Mouse (Mus musculus) liver, postnatal 0 days (tissue): ENCODE results near the gene Nras. TPM values are rescaled to one million over a fixed set of nuclear protein-coding genes. Genes with fewer than 3 reads are reported as not detected.

ENCODE experiments used
- ATAC-seq: fragments of 200-750 bp; cut with Nextera tagmentation; 2 replicates; pipeline ENCODE4 v1.8.0; 2017; ENCODE audit warnings: mild to moderate bottlenecking, moderate library complexity
- DNase-seq: peaks from one replicate; pipeline ENCODE4 v3.0.0-alpha.2; 2016
- H3K27ac ChIP-seq: fragments of 300-500 bp; sonication (generic); 2 replicates; pipeline ENCODE4 v1.5.1; 2014; ENCODE audit warnings: antibody characterized with exemption, moderate library complexity, mild to moderate bottlenecking, low read depth
- H3K27me3 ChIP-seq: fragments of 300-500 bp; sonication (generic); 2 replicates; pipeline ENCODE4 v1.6.1; 2014; ENCODE audit warnings: low read length, control low read depth, mixed read lengths; ENCODE audit not compliant: insufficient read depth
- H3K36me3 ChIP-seq: fragments of 300-500 bp; sonication (generic); replicated peaks from 2 replicates; pipeline ENCODE4 v1.6.1; 2014; ENCODE audit warnings: mild to moderate bottlenecking, control low read depth, low read length, moderate library complexity, mixed read lengths; ENCODE audit not compliant: insufficient read depth
- H3K4me1 ChIP-seq: fragments of 300-500 bp; sonication (generic); 2 replicates; pipeline ENCODE4 v1.6.1; 2014; ENCODE audit warnings: antibody characterized with exemption, mild to moderate bottlenecking, control low read depth; ENCODE audit not compliant: insufficient read depth
- H3K4me2 ChIP-seq: fragments of 300-500 bp; sonication (generic); 2 replicates; pipeline ENCODE4 v1.6.1; 2014; ENCODE audit warnings: low read depth, mild to moderate bottlenecking, low read length, moderate library complexity, mixed read lengths
- H3K4me3 ChIP-seq: fragments of 300-500 bp; sonication (generic); 2 replicates; pipeline ENCODE4 v1.5.1; 2014; ENCODE audit warnings: low read depth, low read length
- H3K9ac ChIP-seq: fragments of 300-500 bp; sonication (generic); replicated peaks from 2 replicates; pipeline ENCODE4 v1.6.1; 2014; ENCODE audit warnings: mild to moderate bottlenecking, moderate library complexity
- H3K9me3 ChIP-seq: fragments of 300-500 bp; sonication (generic); 2 replicates; pipeline ENCODE4 v1.6.1; 2016; ENCODE audit warnings: mild to moderate bottlenecking, control low read depth, low read length, mixed read lengths
- CTCF ChIP-seq: sonication (generic); IDR thresholded peaks from 2 replicates; pipeline ENCODE4 v1.5.1; 2016; ENCODE audit warnings: antibody characterized with exemption, low read depth
- EP300 ChIP-seq: IDR thresholded peaks from 2 replicates; pipeline ENCODE4 v1.6.1; 2016; ENCODE audit warnings: antibody characterized with exemption, low read depth, mild to moderate bottlenecking
- WGBS: fragments of 180-500 bp; shearing (Covaris S2); extraction: QIAGEN DNeasy Blood & Tissue Kit; methylation state at CpG from one replicate; pipeline ENCODE4 v1.1.7; 2014; ENCODE audit not compliant: insufficient replicate concordance; 5-methylcytosine and 5-hydroxymethylcytosine counted together
- polyA plus RNA-seq: library from polyadenylated mRNA; unstranded; fragments of >200 nt; fragmentation: Nextera tagmentation; extraction: Ambion mirVana; gene quantifications from 2 replicates; pipeline ENCODE4 v1.2.1, GENCODE M21; 2015

The Nras gene
- polyA plus RNA-seq, 1 experiment from 2014 or later, result 19.4 TPM

DNA sequence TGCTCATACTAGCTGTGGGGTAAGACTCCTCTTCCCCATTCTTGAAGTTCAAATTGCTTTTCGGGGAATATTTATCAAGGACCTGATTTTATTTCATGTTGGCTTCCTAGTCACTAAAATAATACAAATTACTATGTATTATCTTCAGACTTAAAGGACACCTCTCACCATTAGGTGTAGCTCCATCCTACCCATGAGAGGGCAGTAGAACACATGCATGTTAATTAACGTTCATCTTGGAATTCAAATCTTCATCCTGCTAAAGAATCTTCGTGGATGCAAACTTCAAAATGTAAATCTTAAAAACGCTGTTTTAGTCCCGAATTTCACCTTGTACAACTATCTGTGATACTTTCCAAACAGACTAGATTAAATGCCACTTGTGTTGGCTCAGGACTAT lies 43.1 kb downstream of the Nras start:
- DNase-seq, result no peak

DNA sequence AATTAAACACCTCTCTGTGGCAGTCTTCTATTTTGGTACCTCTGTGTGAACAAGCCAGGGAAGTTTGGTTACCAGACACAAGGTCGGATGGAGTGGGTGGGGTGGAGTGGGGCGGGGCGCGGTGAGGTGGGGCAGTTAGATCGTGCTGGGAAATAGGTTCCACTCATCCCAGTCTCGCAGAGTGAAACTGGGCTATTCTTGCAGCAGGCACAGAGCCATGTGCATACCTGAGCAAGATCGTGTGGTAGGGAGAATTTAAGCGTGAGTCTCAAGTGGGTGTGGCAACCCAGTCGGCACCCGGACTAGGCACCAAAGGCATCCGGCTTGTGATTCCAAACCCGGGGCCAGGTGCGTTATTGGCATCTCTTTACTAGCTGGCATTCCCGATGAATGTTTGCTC lies 43.8 kb downstream of the Nras start:
- Histone ChIP-seq H3K27ac (no peak overlapping the region), H3K27me3 (no peaks in the 10 kb centered on the region), H3K36me3 (no peaks in the 10 kb centered on the region), H3K4me3 (peak overlapping the region; percentile 80), H3K9ac (peak overlapping the region; percentile 81), H3K4me2 (peak overlapping the region; percentile 94), H3K4me1 (peaks cover 7% of the 10 kb centered on the region), H3K9me3 (no peaks in the 10 kb centered on the region)
- TF ChIP-seq CTCF, result no peak
- TF ChIP-seq EP300, result no peak
- DNase-seq (peak; percentile 55), ATAC-seq (peak; percentile 28)
- 0% methylated on average over 14 of the region's 14 CpGs for whole genome bisulfite sequencing

More for the DNA sequence above, 43.1 kb downstream of the Nras start:
- Histone ChIP-seq H3K4me3 (no peak overlapping the region), H3K9me3 (no peaks in the 10 kb centered on the region), H3K4me2 (no peak overlapping the region), H3K27ac (no peak overlapping the region), H3K9ac (no peak overlapping the region), H3K4me1 (peaks cover 7% of the 10 kb centered on the region), H3K36me3 (no peaks in the 10 kb centered on the region), H3K27me3 (no peaks in the 10 kb centered on the region)
- WGBS, result 43% methylated on average over 5 of the region's 5 CpGs
- no peak for ATAC-seq
- no peak for TF ChIP-seq EP300
- peak; percentile 23 for TF ChIP-seq CTCF

DNA sequence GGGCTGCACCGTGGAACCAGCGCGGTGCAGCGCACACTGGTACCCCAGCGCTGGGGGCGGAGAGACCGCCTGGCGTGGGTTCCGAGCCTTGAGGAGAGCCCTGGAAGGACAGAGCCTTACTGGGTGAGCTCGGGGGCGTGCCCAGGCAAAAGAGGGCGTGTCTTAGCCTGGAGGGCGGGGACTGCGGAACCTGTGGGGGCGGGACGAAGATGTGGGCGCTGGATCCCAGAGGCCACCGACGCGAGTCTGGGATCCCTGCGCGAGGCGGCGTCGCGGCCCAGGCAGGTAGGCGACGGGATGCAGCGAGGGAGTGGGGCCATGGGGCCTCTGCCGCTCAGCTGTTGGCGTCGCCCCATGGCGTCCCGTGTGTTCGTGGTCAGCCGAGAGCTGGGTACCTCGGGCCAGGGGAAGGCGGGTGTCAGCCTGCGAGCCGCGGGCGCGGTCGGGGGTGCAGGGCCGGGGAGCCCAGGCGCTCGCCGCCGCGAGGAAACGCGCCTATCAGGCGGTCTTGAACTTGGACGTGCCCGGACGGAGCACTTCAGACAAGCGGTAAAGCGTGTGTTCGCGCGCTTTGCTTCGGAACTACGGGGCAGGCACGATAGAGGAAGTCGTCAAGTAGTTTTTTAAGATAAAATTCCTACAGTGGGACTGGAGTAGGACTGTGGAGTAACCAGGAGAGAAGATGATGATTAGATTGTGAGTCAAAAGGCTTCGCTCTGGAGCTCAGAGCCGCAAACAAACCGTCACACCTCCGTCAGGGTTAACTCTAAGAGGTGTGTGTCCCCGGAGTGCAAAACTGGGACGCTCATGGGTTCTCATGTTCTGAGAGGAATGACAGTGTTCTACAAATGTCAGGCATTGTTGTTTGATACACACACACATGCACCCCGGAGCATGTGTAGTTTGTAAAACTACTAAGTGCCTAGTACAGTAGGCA lies 44.6 kb downstream of the Nras start, which contains the start of gene Dennd2c:
Dennd2c (plus strand) TSS at position 151 of the 937 bp plus-strand sequence.
- Histone ChIP-seq H3K9me3 (no peaks in the 10 kb centered on the region), H3K9ac (peak within 1 kb of the TSS; percentile 81), H3K27me3 (no peaks in the 10 kb centered on the region), H3K4me2 (peak within 1 kb of the TSS; percentile 94), H3K4me1 (peaks cover 7% of the 10 kb centered on the region), H3K36me3 (no peaks in the 10 kb centered on the region), H3K4me3 (peak within 1 kb of the TSS; percentile 80), H3K27ac (peak within 1 kb of the TSS; percentile 79)
- 2% methylated on average over 70 of the region's 72 CpGs for WGBS
- no peak for TF ChIP-seq EP300
- 0 out of 2 replicates have a peak, but pooled peaks have one; percentile 7 for TF ChIP-seq CTCF
- peak; percentile 97 for DNase-seq
- ATAC-seq, result peak; percentile 98

DNA sequence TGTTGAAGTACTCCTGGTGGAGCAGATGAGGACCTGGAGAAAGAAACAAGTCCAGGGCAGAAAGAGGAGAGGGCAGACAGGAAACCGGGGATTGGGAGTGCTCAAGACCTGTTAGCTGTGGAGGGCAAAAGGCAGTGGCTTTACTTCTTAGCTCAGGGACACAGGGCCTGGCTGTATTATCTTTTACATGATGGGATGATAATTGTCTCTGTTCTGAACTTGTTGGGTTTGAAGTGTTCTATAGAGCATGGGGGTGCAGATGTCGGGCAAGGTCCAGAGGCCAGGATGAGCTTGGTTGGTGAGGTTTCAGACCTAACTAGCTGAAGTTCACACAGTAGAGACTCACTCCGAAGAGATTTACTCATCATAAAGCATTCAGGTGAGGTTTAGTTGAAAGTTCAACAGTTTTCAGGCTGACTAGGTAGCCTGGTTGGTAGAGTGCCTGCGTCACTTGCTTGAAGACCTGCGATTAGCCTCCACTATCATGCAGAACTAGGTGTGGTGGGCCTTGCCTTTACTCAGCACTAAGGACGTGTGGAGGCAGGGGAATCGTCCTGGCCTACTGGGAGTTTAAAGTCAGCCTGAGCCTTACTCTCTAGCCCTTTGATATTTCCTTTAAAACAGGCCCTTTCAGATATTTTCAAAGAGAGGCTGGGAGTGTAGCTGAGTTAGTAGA lies 49.6 kb downstream of the Nras start:
- DNase-seq (no peak), ATAC-seq (no peak)
- Histone ChIP-seq H3K4me1 (no peaks in the 10 kb centered on the region), H3K27me3 (no peaks in the 10 kb centered on the region), H3K27ac (no peak overlapping the region), H3K4me2 (no peak overlapping the region), H3K9me3 (no peaks in the 10 kb centered on the region), H3K4me3 (no peak overlapping the region), H3K9ac (no peak overlapping the region), H3K36me3 (no peaks in the 10 kb centered on the region)
- 81% methylated on average over 7 of the region's 7 CpGs for WGBS
- no peak for TF ChIP-seq EP300
- TF ChIP-seq CTCF, result no peak

DNA sequence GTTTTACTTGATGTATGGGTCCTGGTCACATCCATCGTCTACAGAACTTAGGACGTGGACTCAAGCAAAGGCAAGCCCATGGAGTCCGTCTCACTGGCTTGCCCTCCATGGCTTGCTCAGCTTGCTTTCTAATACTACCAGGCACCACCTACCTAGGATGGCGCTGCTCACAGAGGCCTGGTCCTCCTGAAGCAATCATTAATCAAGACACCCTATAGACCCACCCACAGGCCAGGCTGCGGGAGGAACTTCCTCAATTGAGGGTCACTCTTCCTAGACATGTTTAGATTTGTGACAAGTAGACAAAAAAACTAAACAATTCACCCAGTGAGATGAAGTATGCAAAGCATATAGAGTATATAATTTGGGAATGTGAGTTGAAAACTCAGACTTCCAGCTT lies 54.1 kb downstream of the Nras start:
- Histone ChIP-seq H3K27ac (no peak overlapping the region), H3K27me3 (no peaks in the 10 kb centered on the region), H3K4me2 (no peak overlapping the region), H3K36me3 (no peaks in the 10 kb centered on the region), H3K9ac (no peak overlapping the region), H3K4me1 (no peaks in the 10 kb centered on the region), H3K9me3 (no peaks in the 10 kb centered on the region), H3K4me3 (no peak overlapping the region)
- ATAC-seq (no peak), DNase-seq (no peak)
- no peak for TF ChIP-seq CTCF
- WGBS, result 50% methylated on average over 5 of the region's 5 CpGs

Other genes with a start within 250 kb of the Nras start
- not detected in 2 replicates for gene Sycp1, start 122.2 kb upstream of the Nras start, polyA plus RNA-seq
- gene Nr1h5, start 94.2 kb upstream of the Nras start, polyA plus RNA-seq, result 2.1 and 2.2 TPM in 2 replicates
- gene Sike1, start 62.6 kb upstream of the Nras start, polyA plus RNA-seq, result 15.8 and 18.4 TPM in 2 replicates
- gene Csde1, start 37.9 kb upstream of the Nras start, polyA plus RNA-seq, result 75.0 and 85.1 TPM in 2 replicates
- 0.37 TPM in 1 of 2 replicates, not detected in the other for gene Ampd1, start 15.7 kb downstream of the Nras start, polyA plus RNA-seq
- gene Dennd2c, start 44.3 kb downstream of the Nras start, polyA plus RNA-seq, result 2.7 and 2.8 TPM in 2 replicates
- gene Bcas2, start 113.4 kb downstream of the Nras start, polyA plus RNA-seq, result 71.7 and 73.7 TPM in 2 replicates
- 3.1 and 3.4 TPM in 2 replicates for gene Trim33, start 221.0 kb downstream of the Nras start, polyA plus RNA-seq